Mouse (Mus musculus): Measurements from ENCODE around the gene Aldoc.

Aldoc gene

DNA sequence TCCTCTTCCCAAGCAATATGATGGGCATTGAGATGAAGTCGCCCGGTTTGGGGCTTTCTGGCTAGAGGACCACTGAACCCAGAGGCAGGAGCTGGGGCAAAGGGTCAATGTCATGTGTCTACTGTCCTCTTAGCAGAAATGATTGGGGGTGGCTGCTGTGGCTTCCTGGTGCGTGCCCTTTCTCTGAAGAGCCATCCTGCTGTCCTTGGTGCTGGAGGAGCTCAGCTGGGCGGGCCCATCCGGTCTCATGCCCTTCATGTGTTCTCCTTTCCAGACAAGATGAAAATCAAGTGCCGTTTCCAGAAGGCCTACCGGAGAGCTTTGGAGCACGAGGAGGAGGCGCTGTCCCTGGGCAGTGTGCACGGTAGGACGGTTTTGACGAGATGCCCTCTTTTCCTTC, 9.9 kb downstream of the Aldoc start:
- no peak for DNase-seq (ENCODE audit: low spot score)

DNA sequence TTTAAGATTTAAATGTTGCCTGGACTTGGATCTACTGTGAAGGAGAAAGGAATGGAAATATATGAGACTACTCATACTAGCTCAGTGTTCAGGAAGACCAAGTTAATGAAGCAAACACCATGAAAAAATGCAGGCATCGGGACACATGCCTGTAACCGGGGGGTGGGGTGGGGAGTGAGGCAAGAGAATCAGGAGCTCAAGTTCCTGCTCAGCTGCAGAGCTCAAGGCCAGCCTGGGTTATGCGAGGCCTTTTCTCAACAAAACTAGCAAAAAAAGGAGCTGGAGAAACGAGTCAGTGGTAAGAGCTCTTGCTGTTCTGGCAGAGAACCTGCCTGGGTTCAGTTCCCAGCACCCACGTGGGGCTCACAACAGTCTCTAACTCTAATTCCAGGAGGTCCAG, 11.2 kb downstream of the Aldoc start:
- DNase-seq (ENCODE audit: low spot score): no peak

DNA sequence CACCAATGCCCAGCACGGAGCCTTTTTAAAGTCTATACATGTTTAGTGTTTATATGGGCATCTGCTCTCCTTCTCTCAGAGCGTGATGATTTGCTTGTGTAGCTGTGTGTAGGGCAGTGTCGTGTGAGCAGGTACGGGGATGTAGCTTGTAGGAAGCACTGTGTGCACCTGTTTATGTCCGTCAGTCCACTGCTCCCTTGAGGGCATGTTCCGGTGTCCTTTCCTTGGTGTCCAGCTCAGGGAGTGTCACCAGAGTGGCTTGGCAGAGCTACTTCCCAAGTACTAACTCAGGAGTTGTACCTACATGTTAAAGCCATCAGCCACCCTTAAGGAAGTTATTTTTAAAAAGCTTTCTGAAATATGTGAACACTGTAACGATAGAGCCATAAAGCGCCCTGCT, 14.3 kb downstream of the Aldoc start:
- DNase-seq (ENCODE audit: low spot score): no peak

- DNase-seq (ENCODE audit: low spot score): no peak
Measured at GRCm38 (mm10) chr11:78341702-78342101, 18.9 kb downstream of the Aldoc start.

DNA sequence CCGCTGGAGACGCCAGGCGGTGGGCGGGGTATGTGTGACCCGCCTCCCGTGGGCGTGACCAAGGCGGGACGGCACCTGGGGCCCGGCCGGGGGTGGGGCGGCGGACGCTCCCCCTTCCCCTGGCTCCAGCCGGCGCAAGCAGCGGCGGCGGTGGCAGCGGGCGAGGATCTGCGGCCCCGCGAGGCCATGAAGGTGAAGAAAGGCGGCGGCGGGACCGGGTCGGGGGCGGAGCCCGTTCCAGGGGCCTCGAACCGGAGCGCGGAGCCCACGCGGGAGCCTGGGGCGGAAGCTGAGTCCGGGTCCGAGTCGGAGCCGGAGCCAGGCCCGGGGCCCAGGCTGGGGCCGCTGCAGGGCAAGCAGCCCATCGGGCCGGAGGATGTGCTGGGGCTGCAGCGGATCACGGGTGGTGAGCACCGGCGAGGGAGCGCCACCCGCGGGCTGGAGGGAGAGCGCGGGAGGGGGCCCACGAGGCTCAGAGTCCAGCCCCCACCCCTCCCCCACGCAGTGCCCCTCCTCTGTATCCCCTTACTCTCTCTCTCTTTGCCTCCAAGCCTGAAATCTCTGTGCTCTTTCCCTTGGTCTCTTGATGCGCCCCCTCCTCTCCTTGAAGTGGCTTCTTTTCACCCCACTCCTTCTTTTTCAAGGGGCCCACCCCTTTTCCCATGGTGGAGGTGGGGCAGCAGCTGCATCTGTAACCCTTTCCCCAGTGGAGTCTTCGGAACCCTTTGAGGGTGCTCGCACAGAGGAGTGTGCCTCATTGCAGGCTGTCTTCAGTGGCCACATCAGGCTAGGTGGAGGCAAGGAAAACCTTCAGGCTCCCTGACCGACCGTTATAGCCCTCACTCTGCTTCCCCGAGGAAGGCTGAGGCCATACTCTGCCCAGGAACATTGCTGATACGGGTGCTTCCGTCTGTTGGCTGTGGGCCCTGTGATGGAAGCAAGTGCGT, 20.9 kb downstream of the Aldoc start, which contains the start of gene Unc119:
Gene Unc119, plus strand, starts transcription at position 102 of the 947 bp plus-strand sequence.
- peak; percentile 68 for DNase-seq (ENCODE audit: low spot score)

DNA sequence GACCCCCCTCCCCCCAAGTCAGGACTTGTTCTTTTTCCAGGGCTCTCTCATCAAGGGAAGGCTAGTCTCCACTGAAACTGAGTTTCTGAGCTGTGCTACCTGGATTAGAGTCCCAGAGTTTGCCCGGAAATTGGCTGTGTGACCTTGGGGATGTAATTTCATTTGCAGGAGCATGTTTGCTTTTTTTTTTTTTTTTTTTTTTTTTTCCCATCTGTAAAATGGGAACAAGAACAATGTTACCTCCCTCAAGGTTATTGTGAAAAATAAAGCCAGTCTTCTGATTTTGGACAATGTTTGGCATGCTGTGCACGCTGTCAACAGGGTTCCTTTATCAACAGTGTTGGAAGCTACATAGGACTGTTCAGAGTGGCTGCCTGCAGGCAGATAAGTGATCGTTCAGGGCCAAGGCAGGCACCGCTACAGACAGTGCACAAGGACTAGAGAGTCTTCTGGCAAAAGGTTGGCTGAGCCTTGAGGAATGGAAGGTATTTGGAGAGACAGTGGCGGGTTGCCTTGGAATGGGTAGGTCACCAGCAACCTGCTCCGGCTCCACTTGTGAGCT, 21.6 kb downstream of the Aldoc start:
- no peak for DNase-seq (ENCODE audit: low spot score)

GRCm38 (mm10) chr11:78344890-78345715, 22.3 kb downstream of the Aldoc start:
- peak; percentile 78 for DNase-seq (ENCODE audit: low spot score)

DNA sequence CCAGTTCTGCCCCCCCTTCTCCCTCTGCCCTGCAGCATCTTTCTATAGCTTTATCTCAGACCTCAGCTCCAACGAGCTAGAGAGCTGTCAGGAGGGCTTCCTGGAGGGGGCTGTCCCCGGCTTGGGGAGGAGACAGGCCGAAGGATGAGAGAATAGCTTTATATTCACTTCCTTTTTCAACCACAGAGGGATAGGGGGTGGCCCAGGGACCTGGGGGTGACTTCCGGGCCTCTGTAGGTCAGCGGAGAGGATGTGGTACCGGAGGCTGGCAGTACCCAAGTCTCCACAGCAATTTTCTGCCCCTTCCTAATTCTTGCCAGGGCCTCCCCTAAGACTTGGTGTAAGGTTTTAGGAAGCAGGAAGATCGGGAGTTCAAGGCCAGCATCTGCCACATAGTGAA, 23.0 kb downstream of the Aldoc start:
- no peak for DNase-seq (ENCODE audit: low spot score)

- DNase-seq (ENCODE audit: low spot score): no peak
Measured at GRCm38 (mm10) chr11:78346326-78347069, 23.7 kb downstream of the Aldoc start.

- peak; percentile 83 for DNase-seq (ENCODE audit: low spot score)
Measured at GRCm38 (mm10) chr11:78347070-78347754, 24.4 kb downstream of the Aldoc start.

DNA sequence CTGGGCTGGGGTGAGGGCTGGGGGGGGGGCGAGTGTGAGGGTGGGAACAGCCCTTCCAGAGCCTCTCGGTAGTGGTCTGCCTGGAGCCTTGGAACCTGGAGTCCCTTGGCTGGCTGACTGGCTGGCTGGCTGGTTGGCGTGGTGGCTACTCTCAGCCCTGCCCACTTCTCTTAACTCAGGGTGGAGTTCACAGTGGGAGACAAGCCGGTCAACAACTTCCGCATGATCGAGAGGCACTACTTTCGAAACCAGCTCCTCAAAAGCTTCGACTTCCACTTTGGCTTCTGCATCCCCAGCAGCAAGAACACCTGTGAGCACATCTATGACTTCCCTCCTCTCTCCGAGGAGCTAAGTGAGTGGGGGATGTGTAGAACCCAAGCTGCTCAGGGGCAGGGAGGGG, 25.1 kb downstream of the Aldoc start:
- no peak for DNase-seq (ENCODE audit: low spot score)

DNA sequence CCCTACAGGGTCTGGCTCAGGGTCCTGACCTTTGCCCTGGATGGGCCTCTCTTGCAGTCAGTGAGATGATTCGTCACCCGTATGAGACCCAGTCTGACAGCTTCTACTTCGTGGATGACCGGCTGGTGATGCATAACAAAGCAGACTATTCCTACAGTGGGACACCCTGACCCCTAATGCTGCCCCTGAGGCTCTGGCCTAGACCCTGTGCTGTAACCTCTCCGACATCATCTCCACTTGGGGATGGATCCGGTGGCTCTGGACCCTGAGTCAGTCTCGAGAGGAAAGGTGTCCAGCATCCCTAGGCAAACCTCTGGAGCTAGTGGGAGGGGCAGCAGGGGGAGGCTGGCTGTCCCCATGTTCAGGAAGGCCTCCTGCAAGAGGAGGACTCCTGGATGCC, 25.7 kb downstream of the Aldoc start:
- DNase-seq (ENCODE audit: low spot score): no peak

DNA sequence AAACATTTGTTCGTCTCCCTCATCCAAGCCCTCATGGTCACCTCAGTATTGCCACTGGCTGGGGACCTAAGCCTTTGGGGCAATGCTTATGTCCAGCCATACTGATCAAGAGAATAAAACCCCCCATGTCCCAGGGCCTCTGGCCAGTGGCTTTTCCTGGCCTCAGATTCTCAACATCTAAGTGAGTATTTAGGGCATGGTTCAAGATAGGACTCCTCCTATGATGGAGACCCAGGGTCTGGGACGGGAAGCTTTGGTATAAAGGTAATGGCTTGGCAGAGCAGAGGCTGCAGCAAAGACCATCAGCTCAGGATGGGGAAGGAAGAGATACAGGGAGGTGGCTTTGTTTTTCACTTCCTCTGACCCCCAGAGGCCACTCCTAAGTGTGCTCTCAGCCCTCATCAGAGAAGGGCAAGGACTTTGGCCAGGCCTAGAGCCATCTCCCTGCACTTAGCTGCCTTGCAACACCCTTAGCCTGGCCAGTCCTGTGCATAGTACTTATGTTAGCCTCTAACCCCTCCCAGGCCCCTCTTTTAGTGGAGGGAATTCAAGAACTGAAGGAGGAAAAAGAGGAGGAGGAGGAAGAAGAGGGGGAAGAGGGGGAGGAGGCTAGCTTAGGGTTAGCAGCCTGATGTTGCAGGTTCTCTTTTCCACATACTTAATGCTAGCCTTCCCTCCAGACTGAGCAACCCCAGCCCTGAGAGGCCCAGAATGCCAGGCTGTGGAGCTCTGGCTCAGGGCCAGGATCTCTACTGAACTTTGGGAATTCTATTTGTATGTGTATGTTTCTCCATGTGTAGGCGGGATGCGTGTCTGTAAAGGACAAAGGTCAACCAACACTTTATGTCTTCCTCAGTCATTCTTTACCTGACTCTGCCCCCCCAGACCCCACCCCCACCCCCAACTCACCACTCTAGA, 26.9 kb downstream of the Aldoc start:
- DNase-seq (ENCODE audit: low spot score): peak; percentile 43

DNA sequence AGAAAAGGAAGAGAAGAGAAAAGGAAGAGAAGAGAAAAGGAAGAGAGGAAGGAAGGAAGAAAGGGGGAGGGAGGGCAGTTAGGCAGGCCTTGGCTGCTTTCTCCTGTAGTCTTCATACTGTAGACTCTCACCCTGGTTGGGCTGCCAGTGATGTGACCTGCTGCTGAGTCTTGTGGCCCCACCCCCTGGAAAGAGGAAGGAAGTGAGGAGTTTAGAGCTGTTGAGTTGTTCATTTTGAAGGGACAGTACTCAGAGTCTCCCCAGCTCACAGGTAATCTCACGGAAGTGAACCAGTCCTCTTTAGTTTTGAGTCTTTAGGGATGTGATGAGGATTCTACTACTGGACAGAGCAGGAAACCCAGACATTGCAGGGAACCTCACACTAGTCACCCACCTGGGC, 30.3 kb downstream of the Aldoc start:
- DNase-seq (ENCODE audit: low spot score): no peak

DNA sequence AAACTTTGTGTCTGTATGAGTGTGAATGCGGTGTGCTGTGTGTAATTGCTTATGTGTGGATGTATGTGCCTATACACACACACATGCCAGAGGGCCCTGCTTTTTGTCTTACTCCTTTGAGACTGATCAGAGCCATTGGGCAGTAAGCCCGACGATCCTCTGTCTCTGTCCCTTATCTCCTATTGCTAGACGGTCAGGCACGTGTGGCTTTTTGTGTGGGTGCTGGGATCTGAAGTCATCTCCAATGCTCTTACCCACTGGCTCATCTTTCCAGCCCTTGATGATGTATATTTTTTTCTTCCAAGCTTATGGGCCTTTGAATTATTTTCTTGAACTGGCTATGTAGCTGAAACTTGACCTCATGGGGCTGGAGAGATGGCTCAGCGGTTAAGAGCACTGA, 32.1 kb downstream of the Aldoc start:
- DNase-seq (ENCODE audit: low spot score): no peak

- DNase-seq (ENCODE audit: low spot score): peak; percentile 83
Measured at GRCm38 (mm10) chr11:78355471-78356238, 32.9 kb downstream of the Aldoc start.

DNA sequence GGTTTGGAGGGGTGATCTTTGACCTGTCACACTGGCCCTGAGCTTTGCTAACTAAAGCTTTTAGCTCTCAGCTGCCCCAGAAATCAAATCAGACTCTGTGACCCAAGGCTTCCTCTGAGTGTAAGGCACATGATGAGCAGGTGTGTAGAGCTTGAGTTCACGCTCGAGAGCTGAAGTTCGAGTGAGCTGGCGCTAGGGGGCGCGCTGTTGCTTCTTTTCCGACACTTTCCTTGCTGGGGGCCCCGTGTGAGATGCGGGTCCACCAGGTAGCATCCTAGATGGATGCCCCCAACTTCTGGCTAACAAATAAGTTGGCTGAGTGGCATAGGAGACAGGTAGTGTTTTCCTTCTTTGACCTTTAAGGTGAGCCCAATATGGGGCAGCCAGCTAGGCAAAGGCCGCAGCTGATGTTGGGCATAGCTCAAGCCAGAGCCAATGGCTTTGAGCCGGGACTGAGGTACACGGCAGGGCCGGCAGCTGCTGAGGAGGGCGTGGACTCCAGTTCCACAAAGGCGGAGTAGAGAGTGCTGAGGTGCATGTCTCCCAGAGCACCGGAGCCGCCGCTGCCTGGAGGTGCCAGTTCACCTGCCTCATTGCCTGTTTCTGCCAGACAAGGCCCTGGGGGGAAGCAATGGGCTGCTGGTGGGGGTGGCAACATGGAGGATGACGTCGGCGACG, 35.7 kb downstream of the Aldoc start:
- peak; percentile 16 for DNase-seq (ENCODE audit: low spot score)

DNA sequence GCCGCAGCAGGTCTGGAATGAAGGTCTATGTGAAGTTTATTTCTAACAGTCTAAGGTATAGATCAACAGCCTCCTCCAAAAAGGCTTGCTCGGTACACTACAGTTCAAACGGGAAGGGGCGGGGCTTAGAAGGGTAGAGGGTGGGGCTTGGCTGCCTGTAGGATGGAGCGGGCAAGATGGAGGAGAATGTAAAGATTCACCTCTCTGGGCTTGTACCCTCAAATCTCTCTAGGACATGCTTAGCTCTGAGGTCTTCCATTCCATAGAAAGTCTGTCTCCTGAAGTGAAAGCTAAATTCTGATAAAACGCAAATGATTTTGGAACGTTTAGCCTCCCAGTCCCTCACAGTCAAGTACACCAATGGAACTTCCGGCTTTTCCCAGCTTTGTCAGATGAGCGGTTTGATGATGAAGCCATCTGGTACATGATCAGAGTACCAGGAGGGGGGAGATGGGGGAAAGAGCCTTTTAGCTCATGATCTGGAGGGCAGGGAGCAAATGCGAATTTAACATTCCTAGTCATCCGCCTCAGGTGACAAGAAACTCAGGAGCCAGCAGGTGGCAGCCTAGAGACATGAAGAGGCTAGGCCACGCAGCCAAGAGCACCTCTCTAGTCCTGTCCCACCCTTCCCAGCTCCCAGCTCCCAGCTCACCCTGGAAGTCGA, 37.5 kb downstream of the Aldoc start:
- peak; percentile 78 for DNase-seq (ENCODE audit: low spot score)

All from adipocyte (in vitro differentiated cells).